Mouse (Mus musculus) CH12.LX (cell line): ENCODE measurements at regions not wholly inside any gene's neighbourhood (a gene's known extent, or its start where the extent isn't known, plus 50 kb on each side); places are given as distances from the start of the nearest gene placed in this dataset.

Source experiments
- DNase-seq: peaks from one replicate; pipeline ENCODE4 v3.0.0-alpha.2; 2013; ENCODE audit errors: extremely low read depth
- H3K27ac ChIP-seq: 2 replicates; pipeline ENCODE4 v1.5.1; 2012; ENCODE audit warnings: low read depth, mild to moderate bottlenecking, control low read depth, moderate library complexity; ENCODE audit not compliant: insufficient read depth
- H3K27me3 ChIP-seq: replicated peaks from 2 replicates; pipeline ENCODE3; 2012; ENCODE audit warnings: inconsistent platforms
- H3K36me3 ChIP-seq, 2 experiments: replicated peaks in 1 of 2; 2 replicates each; pipeline versions ENCODE3 to v1.6.1; 2012; ENCODE audit warnings: inconsistent platforms in 1 of 2, low read length in 1 of 2, mild to moderate bottlenecking in 1 of 2, mixed read lengths in 1 of 2, moderate library complexity in 1 of 2; ENCODE audit not compliant: control insufficient read depth in 1 of 2, insufficient read depth in 1 of 2
- H3K4me1 ChIP-seq, 2 experiments: 2 replicates each; pipeline ENCODE4 v1.6.1; 2012; ENCODE audit warnings: inconsistent platforms in 1 of 2, moderate library complexity in 1 of 2; ENCODE audit not compliant: insufficient read depth in 2 of 2, control insufficient read depth in 1 of 2
- H3K4me2 ChIP-seq: 2 replicates; pipeline ENCODE4 v1.6.1; 2012; ENCODE audit warnings: low read depth, mild to moderate bottlenecking, control low read depth; ENCODE audit not compliant: poor library complexity, insufficient read depth, severe bottlenecking
- H3K4me3 ChIP-seq, 3 experiments: fragments of 150-350 bp in 1 of 3; sonication (generic) in 1 of 3; replicated peaks in 1 of 3; 2 replicates each; pipeline versions ENCODE3 to v1.5.1; 2011 to 2012; ENCODE audit warnings: low read depth in 2 of 3, low read length in 2 of 3, mild to moderate bottlenecking in 2 of 3, moderate library complexity in 2 of 3, control low read depth in 1 of 3, improper control_type of control experiment in 1 of 3, inconsistent platforms in 1 of 3, mixed read lengths in 1 of 3; ENCODE audit not compliant: poor library complexity in 1 of 3
- H3K79me2 ChIP-seq: replicated peaks from 2 replicates; pipeline ENCODE4 v1.6.1; 2012; ENCODE audit warnings: mild to moderate bottlenecking, moderate library complexity; ENCODE audit not compliant: control insufficient read depth, poor library complexity, insufficient read depth, severe bottlenecking; ENCODE audit errors: extremely low read depth
- H3K9ac ChIP-seq: 2 replicates; pipeline ENCODE4 v1.6.1; 2012; ENCODE audit warnings: low read depth, mild to moderate bottlenecking, control low read depth, moderate library complexity; ENCODE audit not compliant: insufficient read depth
- H3K9me3 ChIP-seq: replicated peaks from 2 replicates; pipeline ENCODE3; 2012; ENCODE audit warnings: low read length, inconsistent platforms, mixed read lengths
- BHLHE40 ChIP-seq: IDR thresholded peaks from 2 replicates; pipeline ENCODE4 v1.6.1; 2011; ENCODE audit warnings: mild to moderate bottlenecking, low read depth, low read length, improper control_type of control experiment
- ELF1 ChIP-seq: IDR thresholded peaks from 2 replicates; pipeline ENCODE4 v1.6.1; 2014; ENCODE audit warnings: low read depth, mild to moderate bottlenecking, inconsistent platforms, low read length, improper control_type of control experiment
- EP300 ChIP-seq: IDR thresholded peaks from 2 replicates; pipeline ENCODE4 v1.6.1; 2011; ENCODE audit warnings: low read length, improper control_type of control experiment
- GABPA ChIP-seq: IDR thresholded peaks from 2 replicates; pipeline ENCODE4 v1.6.1; 2012; ENCODE audit warnings: low read depth, low read length, improper control_type of control experiment, inconsistent platforms; ENCODE audit not compliant: insufficient replicate concordance
- IRF4 ChIP-seq: IDR thresholded peaks from 2 replicates; pipeline ENCODE4 v1.6.1; 2014; ENCODE audit warnings: low read depth, mild to moderate bottlenecking, inconsistent platforms, low read length, improper control_type of control experiment
- JUND ChIP-seq: conservative IDR thresholded peaks from 2 replicates; pipeline ENCODE4 v1.6.1; 2011; ENCODE audit warnings: low read depth, low read length, improper control_type of control experiment
- MXI1 ChIP-seq: IDR thresholded peaks from 2 replicates; pipeline ENCODE4 v1.6.1; 2011; ENCODE audit warnings: mild to moderate bottlenecking, low read depth, low read length, improper control_type of control experiment
- NELFE ChIP-seq: IDR thresholded peaks from 2 replicates; pipeline ENCODE4 v1.6.1; 2011; ENCODE audit warnings: low read depth, low read length, improper control_type of control experiment
- POLR2AphosphoS2 ChIP-seq: IDR thresholded peaks from 2 replicates; pipeline ENCODE4 v1.6.1; 2011; ENCODE audit warnings: low read depth, low read length, improper control_type of control experiment
- RCOR1 ChIP-seq: conservative IDR thresholded peaks from 2 replicates; pipeline ENCODE4 v1.6.1; 2012; ENCODE audit warnings: low read depth, mild to moderate bottlenecking, inconsistent platforms, low read length, improper control_type of control experiment
- SMC3 ChIP-seq: IDR thresholded peaks from 2 replicates; pipeline ENCODE4 v1.6.1; 2011; ENCODE audit warnings: low read depth, low read length, improper control_type of control experiment
- USF2 ChIP-seq: conservative IDR thresholded peaks from 2 replicates; pipeline ENCODE4 v1.6.1; 2011; ENCODE audit warnings: low read depth, low read length, improper control_type of control experiment
- ZC3H11A ChIP-seq: IDR thresholded peaks from 2 replicates; pipeline ENCODE4 v1.6.1; 2012; ENCODE audit warnings: low read depth, mild to moderate bottlenecking, inconsistent platforms, low read length, improper control_type of control experiment
- ZKSCAN1 ChIP-seq: IDR thresholded peaks from 2 replicates; pipeline ENCODE4 v1.6.1; 2012; ENCODE audit warnings: low read depth, inconsistent platforms, low read length, improper control_type of control experiment, borderline replicate concordance
- ZMIZ1 ChIP-seq: IDR thresholded peaks from 2 replicates; pipeline ENCODE4 v1.6.1; 2012; ENCODE audit warnings: low read depth, mild to moderate bottlenecking, inconsistent platforms, low read length, improper control_type of control experiment
- dilution Hi-C: fragments of 300-500 bp; cut with MboI; formaldehyde crosslinking; loops from 2 replicates; pipeline ENCODE4 v1.14.3; 2020; ENCODE audit warnings: low sequenced_read_pairs; ENCODE audit not compliant: extremely low pct_unique_long_range_greater_than_20kb, extremely low pct_ligation_motif_present
- in situ Hi-C: fragments of 300-500 bp; cut with MboI; formaldehyde crosslinking; loops from 3 replicates; pipeline ENCODE4 v1.14.3; 2019; ENCODE audit warnings: low sequenced_read_pairs, low pct_ligation_motif_present, low pct_unique_long_range_greater_than_20kb, mixed read lengths

- Histone ChIP-seq H3K9ac (no peak overlapping the region), H3K4me1 (peaks cover 0 to 3% of the 10 kb centered on the region in 2 experiments; a peak in 1 of 4 replicates), H3K36me3 (no peaks in the 10 kb centered on the region), H3K4me2 (no peak overlapping the region), H3K27me3 (no peaks in the 10 kb centered on the region), H3K79me2 (no peaks in the 10 kb centered on the region), H3K27ac (no peak overlapping the region), H3K4me3 (no peak overlapping the region), H3K9me3 (no peaks in the 10 kb centered on the region)
- no peak for DNase-seq
- dilution Hi-C loops (no loop called here), in situ Hi-C loops (no loop called here)
- TF ChIP-seq RCOR1 (no peak), GABPA (no peak), NELFE (no peak), ZC3H11A (no peak), ZMIZ1 (no peak), EP300 (no peak), ELF1 (no peak), IRF4 (no peak), BHLHE40 (no peak)
Observed at GRCm38 (mm10) chr9:120874416-120874976, 54.5 kb upstream of the Ctnnb1 start.

DNA sequence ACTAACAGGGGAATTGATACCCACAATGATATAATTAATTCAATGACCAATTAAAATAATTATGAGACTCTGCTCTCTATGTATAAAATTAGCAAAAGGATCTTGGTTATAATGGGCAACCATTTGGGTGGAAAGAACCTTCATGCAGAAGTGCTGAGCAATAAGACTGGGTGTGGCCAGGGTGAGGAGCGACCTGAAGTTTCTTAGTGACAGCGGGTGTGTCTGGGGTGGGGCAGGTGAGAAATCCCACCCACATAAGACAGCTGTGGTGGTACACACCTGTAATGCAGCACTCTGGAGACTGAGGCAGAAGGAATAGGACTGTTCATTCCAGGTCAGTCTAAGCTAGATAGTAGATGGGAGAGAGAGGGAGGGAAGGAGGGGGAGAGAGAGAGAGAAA is 51.9 kb upstream of the Ctnnb1 start:
- dilution Hi-C loops, result no loop called here
- no peak for DNase-seq
- Histone ChIP-seq H3K4me1 (peaks cover 0 to 3% of the 10 kb centered on the region in 2 experiments; a peak in 1 of 4 replicates), H3K9ac (no peak overlapping the region), H3K27ac (no peak overlapping the region), H3K9me3 (no peaks in the 10 kb centered on the region)
- in situ Hi-C loops, result no loop called here
- TF ChIP-seq NELFE, result no peak
- TF ChIP-seq EP300, result no peak
- TF ChIP-seq POLR2AphosphoS2, result no peak
- TF ChIP-seq ZKSCAN1, result no peak
- TF ChIP-seq USF2, result no peak
- TF ChIP-seq MXI1, result no peak
- TF ChIP-seq ZMIZ1, result no peak
- no peak for TF ChIP-seq JUND
- no peak for TF ChIP-seq SMC3
- TF ChIP-seq, all 38 proteins: peak for 0
- no peaks in the 10 kb centered on the region for H3K27me3 ChIP-seq
- no peak overlapping the region for H3K4me2 ChIP-seq
- no peak overlapping the region for H3K4me3 ChIP-seq
- no peaks in the 10 kb centered on the region for H3K36me3 ChIP-seq
- H3K79me2 ChIP-seq, result no peaks in the 10 kb centered on the region
